Mouse (Mus musculus) frontal cortex, adult (tissue): ENCODE measurements around the gene Hnrnph3.
A peak's percentile ranks its signal among the peaks of the same experiment; 100 is the strongest.

Experiments used
- ATAC-seq: cut with Nextera tagmentation; 2 replicates; pipeline ENCODE4 v1.9.2; 2017; ENCODE audit warnings: mild to moderate bottlenecking, moderate library complexity, mixed read lengths; ENCODE audit not compliant: low TSS enrichment

Gene Hnrnph3

DNA sequence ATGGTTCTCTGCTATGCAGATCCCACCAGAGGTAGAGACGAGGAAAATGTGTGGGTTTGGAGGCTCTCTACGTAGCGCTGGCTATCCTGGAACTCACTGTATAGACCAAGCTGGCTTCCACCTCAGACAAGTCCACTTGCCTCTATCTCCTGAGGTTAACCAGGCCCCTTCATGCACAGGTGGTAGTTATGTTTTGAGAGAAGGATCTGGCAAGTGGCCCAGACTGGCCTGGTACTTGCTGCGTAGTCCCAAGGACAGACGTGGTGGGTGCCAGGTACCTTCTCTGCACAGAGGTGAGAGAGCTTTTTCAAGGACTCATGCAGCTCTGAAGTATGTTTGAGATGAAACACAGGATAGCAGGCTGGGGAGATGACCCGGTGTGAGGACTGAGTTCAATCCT lies 39.5 kb downstream of the Hnrnph3 start:
- no peak for ATAC-seq

DNA sequence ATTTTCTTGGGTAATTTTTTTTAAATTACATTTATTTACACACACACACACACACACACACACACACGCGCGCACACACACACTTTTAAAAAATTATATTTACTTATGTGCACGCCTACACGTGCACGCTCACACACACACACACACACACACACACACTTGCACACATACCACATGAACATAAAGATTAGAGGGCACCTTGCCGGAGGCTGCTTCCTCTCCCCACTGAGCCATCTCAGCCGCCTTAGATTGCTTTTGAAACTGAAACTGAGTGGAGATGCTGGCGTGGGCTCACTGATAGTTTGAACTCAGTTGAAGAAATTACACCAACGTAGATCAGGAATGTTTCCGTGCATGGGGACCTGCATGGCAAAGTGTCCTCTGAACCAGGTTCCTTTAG lies 39.9 kb downstream of the Hnrnph3 start:
- no peak for ATAC-seq

DNA sequence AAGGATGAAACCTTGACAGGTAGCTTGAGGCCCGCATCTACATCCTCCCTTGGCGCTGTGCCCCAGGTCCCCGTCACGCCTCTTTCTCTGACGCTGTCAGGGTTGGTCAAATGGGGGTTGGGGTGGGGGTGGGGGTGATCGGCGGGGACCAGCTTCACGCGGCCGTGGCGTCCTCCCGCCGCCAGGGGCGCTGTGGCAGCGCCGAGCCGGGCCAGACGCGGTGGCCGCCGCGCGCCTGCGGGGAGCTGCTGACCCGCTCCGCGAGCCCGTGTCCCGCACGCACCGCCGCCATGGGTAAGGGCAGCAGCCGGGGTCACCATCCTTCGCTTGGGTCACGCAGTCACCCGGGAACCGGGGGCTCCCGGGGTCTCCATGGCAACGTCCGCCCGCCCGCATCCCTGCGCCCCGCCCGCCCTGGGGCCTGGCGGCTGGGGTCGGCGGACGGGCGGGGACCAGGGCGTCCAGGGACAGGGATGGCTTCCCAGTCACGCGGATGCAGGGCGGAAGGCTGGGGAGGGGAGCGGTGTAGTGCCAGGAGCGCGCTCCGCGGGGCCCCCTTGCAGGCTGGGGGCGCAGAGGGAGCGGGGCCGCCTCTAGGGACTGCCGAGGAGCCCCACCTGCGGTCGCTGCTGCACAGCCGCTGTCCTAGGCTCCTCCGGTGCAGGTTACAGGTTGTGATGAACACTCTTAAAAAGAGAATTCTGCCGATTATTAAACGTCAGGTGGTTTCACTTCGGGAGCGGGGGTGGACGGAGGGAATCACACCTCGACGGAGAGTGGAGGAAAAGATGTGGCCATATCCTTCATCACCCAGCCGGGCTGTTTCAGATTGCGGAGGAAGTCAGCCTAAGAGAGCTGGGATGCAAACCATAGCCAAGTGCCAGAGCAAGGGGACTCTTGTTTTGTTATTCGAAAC lies 43.7 kb downstream of the Hnrnph3 start, which contains the start of gene Rufy2:
TSS of gene Rufy2 (plus strand) at position 185 of the 916 bp plus-strand sequence.
- ATAC-seq, result peak; percentile 75

DNA sequence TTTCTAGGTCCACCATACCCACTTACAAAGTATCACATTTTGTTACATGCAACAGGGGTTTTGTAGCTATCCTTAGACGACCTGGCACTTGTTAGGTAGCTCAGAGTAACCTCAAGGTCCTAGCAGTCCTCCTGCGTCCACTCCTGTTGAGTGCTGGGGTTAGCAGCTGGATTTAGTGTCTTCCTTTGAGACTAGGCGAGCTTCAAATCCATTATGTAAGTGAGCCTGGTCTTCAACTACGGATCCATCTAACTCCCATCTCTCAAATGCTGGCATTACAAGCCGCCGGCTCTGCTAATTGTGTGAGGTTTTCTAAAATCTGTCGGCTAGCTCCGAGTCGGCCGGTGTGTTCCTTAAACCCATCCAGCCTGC lies 44.4 kb downstream of the Hnrnph3 start:
- peak; percentile 55 for ATAC-seq

DNA sequence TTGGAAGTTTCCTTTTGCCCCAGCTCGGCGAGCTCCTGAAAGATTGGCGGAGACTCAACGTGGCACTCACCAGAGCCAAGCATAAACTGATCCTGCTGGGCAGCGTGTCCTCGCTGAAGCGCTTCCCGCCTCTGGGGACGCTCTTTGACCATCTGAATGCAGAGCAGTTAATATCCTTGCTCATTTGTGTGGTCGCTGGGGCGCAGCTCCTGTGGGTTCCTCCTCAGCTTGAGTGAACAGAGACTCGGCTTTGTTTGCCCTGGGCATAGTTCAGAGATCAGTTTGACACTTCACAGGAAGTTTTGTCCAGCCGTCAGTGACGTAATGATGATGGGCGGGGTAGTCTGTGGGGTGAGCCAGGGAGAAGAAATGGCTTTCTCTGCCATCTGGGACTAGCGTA lies 52.2 kb downstream of the Hnrnph3 start:
- peak; percentile 23; the same call in 1 of the 2 replicates for ATAC-seq

DNA sequence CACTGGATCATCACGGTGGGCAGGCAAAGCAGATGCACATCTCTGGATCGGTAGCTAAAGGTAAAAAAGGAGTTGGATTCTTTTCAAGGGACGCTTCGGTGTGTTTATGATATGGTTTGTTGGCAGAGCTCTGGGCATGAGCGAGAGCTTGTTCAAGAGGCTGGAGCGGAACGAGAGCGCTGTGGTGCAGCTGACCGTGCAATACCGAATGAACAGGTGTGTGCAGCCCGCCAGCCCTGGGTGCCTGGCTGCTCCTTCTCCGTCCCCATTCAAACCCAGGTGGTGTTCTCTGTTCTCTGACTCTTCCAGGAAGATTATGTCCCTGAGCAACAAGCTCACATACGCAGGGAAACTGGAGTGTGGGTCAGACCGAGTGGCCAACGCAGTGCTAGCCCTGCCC lies 57.7 kb downstream of the Hnrnph3 start:
- ATAC-seq, result no peak

DNA sequence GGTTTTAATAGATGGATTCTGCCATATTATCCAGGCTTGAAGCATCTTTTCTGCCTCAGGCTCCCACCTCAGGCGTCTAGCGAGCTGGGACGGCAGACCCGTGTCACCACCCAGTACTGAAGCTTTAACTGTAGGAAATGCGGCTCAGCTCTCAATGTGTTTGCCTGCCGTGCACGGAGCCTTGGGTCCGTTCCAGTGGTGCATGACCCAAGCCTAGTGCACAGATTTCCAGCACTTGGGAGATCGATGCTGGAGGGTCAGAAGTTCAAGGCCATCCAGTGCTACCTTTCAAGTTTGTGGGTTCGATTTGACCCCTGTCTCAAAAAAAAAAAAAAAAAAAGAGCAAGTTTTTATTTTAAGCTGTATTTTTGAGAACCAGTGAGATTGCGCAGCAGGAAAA lies 58.2 kb downstream of the Hnrnph3 start:
- no peak for ATAC-seq
